Mouse (Mus musculus): ENCODE measurements around the gene Ip6k1. TPM values are rescaled to one million over a fixed set of nuclear protein-coding genes. Genes with fewer than 3 reads are reported as not detected.

Gene Ip6k1
- polyA plus RNA-seq, 1 experiment = 180 TPM

GRCm38 (mm10) chr9:107981684-107982605, 20.4 kb upstream of the Ip6k1 start:
- H3K27ac ChIP-seq (ENCODE audit: insufficient read depth, low read length) = peak overlapping the region; percentile 93
- no peak for TF ChIP-seq CTCF (IDR thresholded peaks at IDR 0.05; ENCODE audit: extremely low read depth, insufficient read depth, low read length)
- no peak for TF ChIP-seq POLR2A (IDR thresholded peaks at IDR 0.05; ENCODE audit: extremely low read depth, insufficient read depth, low read length)
- no peak overlapping the region for H3K4me3 ChIP-seq (ENCODE audit: insufficient read depth, low read length)
- H3K4me1 ChIP-seq (ENCODE audit: control insufficient read depth, insufficient read depth, low read length) = peaks cover 8% of the 10 kb centered on the region

- H3K4me1 ChIP-seq (ENCODE audit: control insufficient read depth, insufficient read depth, low read length) = peaks cover 8% of the 10 kb centered on the region
- no peak for TF ChIP-seq CTCF (IDR thresholded peaks at IDR 0.05; ENCODE audit: extremely low read depth, insufficient read depth, low read length)
- no peak for TF ChIP-seq POLR2A (IDR thresholded peaks at IDR 0.05; ENCODE audit: extremely low read depth, insufficient read depth, low read length)
- peak within 1 kb of the TSS; percentile 97 for H3K27ac ChIP-seq (ENCODE audit: insufficient read depth, low read length)
- H3K4me3 ChIP-seq (ENCODE audit: insufficient read depth, low read length) = 0 out of 2 replicates have a peak within 1 kb of the TSS, but pooled peaks have one; percentile 16
Measured at GRCm38 (mm10) chr9:107982681-107983346, 19.5 kb upstream of the Ip6k1 start, which contains the start of gene Gm20661. Gene Gm20661, plus strand, starts transcription at chr9:107983058.

- H3K4me1 ChIP-seq (ENCODE audit: control insufficient read depth, insufficient read depth, low read length) = peaks cover 8% of the 10 kb centered on the region
- TF ChIP-seq CTCF (IDR thresholded peaks at IDR 0.05; ENCODE audit: extremely low read depth, insufficient read depth, low read length) (no peak), POLR2A (IDR thresholded peaks at IDR 0.05; ENCODE audit: extremely low read depth, insufficient read depth, low read length) (no peak)
- H3K27ac ChIP-seq (ENCODE audit: insufficient read depth, low read length) = peak overlapping the region; percentile 97
- 0 out of 2 replicates have a peak overlapping the region, but pooled peaks have one; percentile 16 for H3K4me3 ChIP-seq (ENCODE audit: insufficient read depth, low read length)
Measured at GRCm38 (mm10) chr9:107983421-107983890, 18.8 kb upstream of the Ip6k1 start.

- no peak for TF ChIP-seq CTCF (IDR thresholded peaks at IDR 0.05; ENCODE audit: extremely low read depth, insufficient read depth, low read length)
- TF ChIP-seq POLR2A (IDR thresholded peaks at IDR 0.05; ENCODE audit: extremely low read depth, insufficient read depth, low read length) = no peak
- Histone ChIP-seq H3K4me3 (ENCODE audit: insufficient read depth, low read length) (peak overlapping the region; percentile 41), H3K4me1 (ENCODE audit: control insufficient read depth, insufficient read depth, low read length) (peaks cover 8% of the 10 kb centered on the region), H3K27ac (ENCODE audit: insufficient read depth, low read length) (peak overlapping the region; percentile 97)
Measured at GRCm38 (mm10) chr9:107984052-107984753, 18.1 kb upstream of the Ip6k1 start.

GRCm38 (mm10) chr9:107984754-107985055, 17.6 kb upstream of the Ip6k1 start:
- peaks cover 8% of the 10 kb centered on the region for H3K4me1 ChIP-seq (ENCODE audit: control insufficient read depth, insufficient read depth, low read length)
- TF ChIP-seq POLR2A (IDR thresholded peaks at IDR 0.05; ENCODE audit: extremely low read depth, insufficient read depth, low read length) (no peak), CTCF (IDR thresholded peaks at IDR 0.05; ENCODE audit: extremely low read depth, insufficient read depth, low read length) (no peak)
- peak overlapping the region; percentile 97; the same call in 1 of the 2 replicates for H3K27ac ChIP-seq (ENCODE audit: insufficient read depth, low read length)
- H3K4me3 ChIP-seq (ENCODE audit: insufficient read depth, low read length) = peak overlapping the region; percentile 41

- Histone ChIP-seq H3K4me1 (ENCODE audit: control insufficient read depth, insufficient read depth, low read length) (peaks cover 8% of the 10 kb centered on the region), H3K4me3 (ENCODE audit: insufficient read depth, low read length) (peak within 1 kb of the TSS; percentile 41), H3K27ac (ENCODE audit: insufficient read depth, low read length) (peak within 1 kb of the TSS; percentile 97)
- TF ChIP-seq CTCF (IDR thresholded peaks at IDR 0.05; ENCODE audit: extremely low read depth, insufficient read depth, low read length) (no peak), POLR2A (IDR thresholded peaks at IDR 0.05; ENCODE audit: extremely low read depth, insufficient read depth, low read length) (no peak)
Measured at GRCm38 (mm10) chr9:107985131-107986119, 16.9 kb upstream of the Ip6k1 start, which contains the start of gene Inka1. Gene Inka1, minus strand, starts transcription at chr9:107985879.

- peak; percentile 91 for TF ChIP-seq CTCF (IDR thresholded peaks at IDR 0.05; ENCODE audit: extremely low read depth, insufficient read depth, low read length)
- no peak for TF ChIP-seq POLR2A (IDR thresholded peaks at IDR 0.05; ENCODE audit: extremely low read depth, insufficient read depth, low read length)
- Histone ChIP-seq H3K27ac (ENCODE audit: insufficient read depth, low read length) (no peak overlapping the region), H3K4me1 (ENCODE audit: control insufficient read depth, insufficient read depth, low read length) (peaks cover 8% of the 10 kb centered on the region), H3K4me3 (ENCODE audit: insufficient read depth, low read length) (peak overlapping the region; percentile 41; the same call in 1 of the 2 replicates)
Measured at GRCm38 (mm10) chr9:107986376-107986775, 15.9 kb upstream of the Ip6k1 start.

- no peaks in the 10 kb centered on the region for H3K4me1 ChIP-seq (ENCODE audit: control insufficient read depth, insufficient read depth, low read length)
- TF ChIP-seq POLR2A (IDR thresholded peaks at IDR 0.05; ENCODE audit: extremely low read depth, insufficient read depth, low read length) (no peak), CTCF (IDR thresholded peaks at IDR 0.05; ENCODE audit: extremely low read depth, insufficient read depth, low read length) (no peak)
- no peak overlapping the region for H3K27ac ChIP-seq (ENCODE audit: insufficient read depth, low read length)
- no peak overlapping the region for H3K4me3 ChIP-seq (ENCODE audit: insufficient read depth, low read length)
Measured at GRCm38 (mm10) chr9:107987950-107988349, 14.4 kb upstream of the Ip6k1 start.

Data from cortical plate, adult 2 months (tissue).